Mouse (Mus musculus): ENCODE data around the gene Setd7. TPM values are rescaled to one million over a fixed set of nuclear protein-coding genes. Genes with fewer than 3 reads are reported as not detected.

Gene Setd7
- total and polyA plus RNA-seq, 2 experiments, result 1.6 to 1.9 TPM

DNA sequence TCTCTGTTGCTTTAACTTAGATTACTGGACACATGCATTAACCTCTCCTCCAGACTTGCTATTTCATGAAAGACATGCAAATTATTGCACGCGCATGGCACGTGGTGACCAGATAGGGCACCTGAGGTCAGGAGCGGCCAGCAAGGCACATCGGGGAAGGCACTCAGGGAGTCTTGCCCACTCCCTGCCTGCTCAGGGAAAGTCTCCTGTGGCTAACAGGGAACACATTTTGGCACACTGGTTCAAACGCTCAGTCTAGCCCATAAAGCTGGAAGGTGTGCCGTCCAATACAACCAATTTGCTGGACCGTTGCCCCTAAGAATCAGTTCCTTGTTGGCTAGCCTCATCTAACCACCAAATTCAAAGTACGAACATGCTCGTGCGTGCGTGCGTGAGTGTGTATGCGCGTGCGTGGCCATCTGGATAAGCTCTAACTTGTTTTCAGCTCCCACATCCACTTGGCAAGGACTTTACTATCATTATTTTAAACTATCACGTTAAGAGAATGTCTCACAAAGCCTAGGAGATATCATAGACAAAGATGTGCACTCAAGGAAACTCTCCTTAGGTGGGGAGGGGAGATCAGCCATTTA is 11.6 kb downstream of the Setd7 start:
- Histone ChIP-seq H3K9ac (ENCODE audit: low read depth, low read length) (no peak overlapping the region), H3K27ac (replicated peaks; ENCODE audit: insufficient read depth, low read depth, low read length) (no peak overlapping the region), H3K27me3 (ENCODE audit: control insufficient read depth, insufficient read depth, low read length) (no peaks in the 10 kb centered on the region), H3K79me2 (ENCODE audit: control insufficient read depth, insufficient read depth, low read length) (no peaks in the 10 kb centered on the region), H3K4me1 (ENCODE audit: control insufficient read depth, insufficient read depth, low read length) (peaks cover 1% of the 10 kb centered on the region; the same call in 1 of the 2 replicates), H3K4me3 (ENCODE audit: insufficient read depth, low read depth, low read length) (no peak overlapping the region), H3K36me3 (ENCODE audit: control insufficient read depth, insufficient read depth, low read length) (no peaks in the 10 kb centered on the region; the same call in 1 of the 2 replicates)
- TF ChIP-seq POLR2A (IDR thresholded peaks at IDR 0.05; ENCODE audit: extremely low read depth, insufficient read depth, low read length) (no peak), CTCF (IDR thresholded peaks at IDR 0.05; ENCODE audit: low read depth, low read length) (no peak)
- WGBS, result 94% methylated on average over 17 of the region's 17 CpGs
- no peak for DNase-seq (ENCODE audit: extremely low read depth, low read depth, low spot score)

GRCm38 (mm10) chr3:51547577-51547976 is 13.1 kb downstream of the Setd7 start:
- DNase-seq (ENCODE audit: extremely low read depth, low read depth, low spot score), result no peak
- Histone ChIP-seq H3K27ac (replicated peaks; ENCODE audit: insufficient read depth, low read depth, low read length) (no peak overlapping the region), H3K9ac (ENCODE audit: low read depth, low read length) (no peak overlapping the region), H3K27me3 (ENCODE audit: control insufficient read depth, insufficient read depth, low read length) (no peaks in the 10 kb centered on the region), H3K4me3 (ENCODE audit: insufficient read depth, low read depth, low read length) (no peak overlapping the region), H3K4me1 (ENCODE audit: control insufficient read depth, insufficient read depth, low read length) (no peaks in the 10 kb centered on the region), H3K79me2 (ENCODE audit: control insufficient read depth, insufficient read depth, low read length) (no peaks in the 10 kb centered on the region), H3K36me3 (ENCODE audit: control insufficient read depth, insufficient read depth, low read length) (no peaks in the 10 kb centered on the region; the same call in 1 of the 2 replicates)
- TF ChIP-seq CTCF (IDR thresholded peaks at IDR 0.05; ENCODE audit: low read depth, low read length), result no peak
- no peak for TF ChIP-seq POLR2A (IDR thresholded peaks at IDR 0.05; ENCODE audit: extremely low read depth, insufficient read depth, low read length)
- 82% methylated on average over 6 of the region's 6 CpGs for WGBS

GRCm38 (mm10) chr3:51544442-51545128 is 16.1 kb downstream of the Setd7 start:
- TF ChIP-seq POLR2A (IDR thresholded peaks at IDR 0.05; ENCODE audit: extremely low read depth, insufficient read depth, low read length) (no peak), CTCF (IDR thresholded peaks at IDR 0.05; ENCODE audit: low read depth, low read length) (no peak)
- no peaks in the 10 kb centered on the region for H3K79me2 ChIP-seq (ENCODE audit: control insufficient read depth, insufficient read depth, low read length)
- WGBS, result 93% methylated on average over 19 of the region's 19 CpGs
- no peak overlapping the region for H3K4me3 ChIP-seq (ENCODE audit: insufficient read depth, low read depth, low read length)
- no peak overlapping the region for H3K27ac ChIP-seq (replicated peaks; ENCODE audit: insufficient read depth, low read depth, low read length)
- no peaks in the 10 kb centered on the region for H3K27me3 ChIP-seq (ENCODE audit: control insufficient read depth, insufficient read depth, low read length)
- H3K36me3 ChIP-seq (ENCODE audit: control insufficient read depth, insufficient read depth, low read length), result no peaks in the 10 kb centered on the region; the same call in 1 of the 2 replicates
- DNase-seq (ENCODE audit: extremely low read depth, low read depth, low spot score), result no peak
- no peak overlapping the region for H3K9ac ChIP-seq (ENCODE audit: low read depth, low read length)
- no peaks in the 10 kb centered on the region for H3K4me1 ChIP-seq (ENCODE audit: control insufficient read depth, insufficient read depth, low read length)

GRCm38 (mm10) chr3:51540659-51541058 is 20.0 kb downstream of the Setd7 start:
- Histone ChIP-seq H3K4me3 (ENCODE audit: insufficient read depth, low read depth, low read length) (no peak overlapping the region), H3K36me3 (ENCODE audit: control insufficient read depth, insufficient read depth, low read length) (no peaks in the 10 kb centered on the region; the same call in 1 of the 2 replicates), H3K4me1 (ENCODE audit: control insufficient read depth, insufficient read depth, low read length) (no peaks in the 10 kb centered on the region), H3K9ac (ENCODE audit: low read depth, low read length) (no peak overlapping the region), H3K27me3 (ENCODE audit: control insufficient read depth, insufficient read depth, low read length) (no peaks in the 10 kb centered on the region), H3K79me2 (ENCODE audit: control insufficient read depth, insufficient read depth, low read length) (no peaks in the 10 kb centered on the region), H3K27ac (replicated peaks; ENCODE audit: insufficient read depth, low read depth, low read length) (no peak overlapping the region)
- no peak for DNase-seq (ENCODE audit: extremely low read depth, low read depth, low spot score)
- TF ChIP-seq CTCF (IDR thresholded peaks at IDR 0.05; ENCODE audit: low read depth, low read length) (no peak), POLR2A (IDR thresholded peaks at IDR 0.05; ENCODE audit: extremely low read depth, insufficient read depth, low read length) (no peak)
- 97% methylated on average over 9 of the region's 9 CpGs for WGBS

- no peak for TF ChIP-seq POLR2A (IDR thresholded peaks at IDR 0.05; ENCODE audit: extremely low read depth, insufficient read depth, low read length)
- TF ChIP-seq CTCF (IDR thresholded peaks at IDR 0.05; ENCODE audit: low read depth, low read length), result peak; percentile 95
- Histone ChIP-seq H3K27me3 (ENCODE audit: control insufficient read depth, insufficient read depth, low read length) (no peaks in the 10 kb centered on the region), H3K4me1 (ENCODE audit: control insufficient read depth, insufficient read depth, low read length) (no peaks in the 10 kb centered on the region), H3K4me3 (ENCODE audit: insufficient read depth, low read depth, low read length) (no peak overlapping the region), H3K79me2 (ENCODE audit: control insufficient read depth, insufficient read depth, low read length) (no peaks in the 10 kb centered on the region), H3K27ac (replicated peaks; ENCODE audit: insufficient read depth, low read depth, low read length) (no peak overlapping the region), H3K36me3 (ENCODE audit: control insufficient read depth, insufficient read depth, low read length) (no peaks in the 10 kb centered on the region; the same call in 1 of the 2 replicates), H3K9ac (ENCODE audit: low read depth, low read length) (no peak overlapping the region)
- peak; percentile 31 for DNase-seq (ENCODE audit: extremely low read depth, low read depth, low spot score)
- WGBS, result 50% methylated on average over 15 of the region's 15 CpGs
These were observed 20.9 kb downstream of the Setd7 start for GRCm38 (mm10) chr3:51539567-51540408.
